Comparison of ENCODE assay signal across 8 mouse cellular contexts in genomic region chr11:50230481-50231304, GRCm38 (mm10). TPM values are rescaled to one million over a fixed set of nuclear protein-coding genes. Genes with fewer than 3 reads are reported as not detected.
DNase-seq lines count a peak whose midpoint lies in the region; ATAC-seq and TF ChIP-seq lines count a peak whose summit lies in the region.

No protein-coding gene starts in this region.

- WGBS in kidney, adult 2 months, result 63% methylated on average over 45 of the region's 45 CpGs
- WGBS in embryonic facial prominence, embryonic 13.5 days, result 28% methylated on average over 45 of the region's 45 CpGs

- no peak for TF ChIP-seq POLR2A in kidney, adult 2 months (IDR thresholded peaks at IDR 0.05; ENCODE audit: low read depth, low read length)

- peaks cover 31% of the 10 kb centered on the region for H3K4me1 ChIP-seq in kidney, adult 2 months (ENCODE audit: control insufficient read depth, insufficient read depth, low read length)
- peaks cover 45% of the 10 kb centered on the region for H3K4me1 ChIP-seq in embryonic facial prominence, embryonic 13.5 days

- no peaks in the 10 kb centered on the region for H3K27me3 ChIP-seq in kidney, adult 2 months (replicated peaks; ENCODE audit: control insufficient read depth, insufficient read depth, low read length)
- peaks cover 19% of the 10 kb centered on the region for H3K27me3 ChIP-seq in embryonic facial prominence, embryonic 13.5 days

- peaks cover 3% of the 10 kb centered on the region; the same call in 1 of the 2 replicates for H3K36me3 ChIP-seq in kidney, adult 2 months (ENCODE audit: control insufficient read depth, insufficient read depth, low read length)
- H3K36me3 ChIP-seq in embryonic facial prominence, embryonic 13.5 days, result peaks cover 46% of the 10 kb centered on the region

- H3K9me3 ChIP-seq in embryonic facial prominence, embryonic 13.5 days, result no peaks in the 10 kb centered on the region

- H3K4me3 ChIP-seq in kidney, adult 2 months (ENCODE audit: insufficient read depth, low read depth, low read length), result no peak overlapping the region
- H3K4me3 ChIP-seq in embryonic facial prominence, embryonic 13.5 days, result peak overlapping the region; percentile 25

- H3K4me2 ChIP-seq in embryonic facial prominence, embryonic 13.5 days, result peak overlapping the region; percentile 53

- DNase-seq in kidney, postnatal 10 days, result peak; percentile 36
- no peak for DNase-seq in kidney, adult 2 months
- peak; percentile 38 for DNase-seq in naive thymus-derived CD4-positive, alpha-beta T cell, adult 2 months (ENCODE audit: low read depth)
- no peak for DNase-seq in layer of hippocampus, adult 18-20 months (ENCODE audit: low spot score in 2 of 2)
- DNase-seq in spleen, postnatal 36 days (ENCODE audit: low spot score in 2 of 2), result no peak

- H3K27ac ChIP-seq in kidney, adult 2 months (ENCODE audit: insufficient read depth, low read depth, low read length), result no peak overlapping the region
- H3K27ac ChIP-seq in embryonic facial prominence, embryonic 13.5 days, result no peak overlapping the region

- ATAC-seq in embryonic facial prominence, embryonic 13.5 days (ENCODE audit: insufficient number of reproducible peaks, insufficient read depth, low FRiP score, low TSS enrichment, low read depth), result no peak
- ATAC-seq in inflammation-experienced regulatory T-cells, adult 6 months, result peak; percentile 13
- no peak for ATAC-seq in megakaryocyte progenitor cell, adult 5-6 weeks (replicated peaks; ENCODE audit: poor library complexity)

- peak overlapping the region; percentile 32; the same call in 1 of the 2 replicates for H3K9ac ChIP-seq in embryonic facial prominence, embryonic 13.5 days

- no peak for TF ChIP-seq CTCF in kidney, adult 2 months (conservative IDR thresholded peaks at IDR 0.05; ENCODE audit: insufficient read depth, insufficient read length, low read depth, low read length)

RNA-seq across cellular contexts. Expression of gene Ltc4s, which starts 7.7 kb away (rescaled TPM):
- 33.8 and 46.3 TPM in 2 replicates for polyA plus RNA-seq in kidney, adult 2 months (2012; rRNA removed)
- 1.7 and 1.8 TPM in 2 replicates for polyA plus RNA-seq in embryonic facial prominence, embryonic 13.5 days (2015; fragmentation: Nextera tagmentation; extraction: Ambion mirVana)
- polyA plus RNA-seq in inflammation-experienced regulatory T-cells, adult 6 months (2017; shearing (Covaris generic)), result not detected
- 0.74 and 1.1 TPM in 2 replicates for total RNA-seq in megakaryocyte progenitor cell, adult 5-6 weeks (2015)
- 1.4 TPM in 1 of 2 replicates, not detected in the other for total RNA-seq in megakaryocyte progenitor cell, adult 5-6 weeks (2017)
- 1 to 10 TPM; 6.8 to 7.1 TPM for total RNA-seq in layer of hippocampus, adult 18-20 months (2021)

RNA-seq across cellular contexts. Expression of gene Mgat4b, which starts 20.0 kb away (rescaled TPM):
- 85.4 and 105 TPM in 2 replicates for polyA plus RNA-seq in kidney, adult 2 months (2012; rRNA removed)
- polyA plus RNA-seq in embryonic facial prominence, embryonic 13.5 days (2015; fragmentation: Nextera tagmentation; extraction: Ambion mirVana), result 15.8 and 21.5 TPM in 2 replicates
- 1 to 10 TPM; 1.0 to 2.7 (median 1.3) TPM for polyA plus RNA-seq in inflammation-experienced regulatory T-cells, adult 6 months (2017; shearing (Covaris generic))
- total RNA-seq in megakaryocyte progenitor cell, adult 5-6 weeks (2015), result 17.4 and 18.9 TPM in 2 replicates
- total RNA-seq in megakaryocyte progenitor cell, adult 5-6 weeks (2017), result 10.8 and 16.2 TPM in 2 replicates
- total RNA-seq in layer of hippocampus, adult 18-20 months (2021), result 10 to 100 TPM; 80.7 to 84.1 TPM

RNA-seq across cellular contexts. Expression of gene Sqstm1, which starts 20.1 kb away (rescaled TPM):
- polyA plus RNA-seq in kidney, adult 2 months (2012; rRNA removed), result 337 and 344 TPM in 2 replicates
- polyA plus RNA-seq in embryonic facial prominence, embryonic 13.5 days (2015; fragmentation: Nextera tagmentation; extraction: Ambion mirVana), result 193 and 206 TPM in 2 replicates
- polyA plus RNA-seq in inflammation-experienced regulatory T-cells, adult 6 months (2017; shearing (Covaris generic)), result 10 to 100 TPM; 44.8 to 78.4 (median 66.5) TPM
- 42.7 and 49.3 TPM in 2 replicates for total RNA-seq in megakaryocyte progenitor cell, adult 5-6 weeks (2015)
- 207 and 220 TPM in 2 replicates for total RNA-seq in megakaryocyte progenitor cell, adult 5-6 weeks (2017)
- 100 to 1,000 TPM; 486 to 498 TPM for total RNA-seq in layer of hippocampus, adult 18-20 months (2021)

RNA-seq across cellular contexts. Expression of gene Mrnip, which starts 56.4 kb away (rescaled TPM):
- 21.0 and 21.1 TPM in 2 replicates for polyA plus RNA-seq in kidney, adult 2 months (2012; rRNA removed)
- polyA plus RNA-seq in embryonic facial prominence, embryonic 13.5 days (2015; fragmentation: Nextera tagmentation; extraction: Ambion mirVana), result 18.0 and 22.9 TPM in 2 replicates
- 10 to 100 TPM; 11.1 to 14.0 (median 12.5) TPM for polyA plus RNA-seq in inflammation-experienced regulatory T-cells, adult 6 months (2017; shearing (Covaris generic))
- 18.8 and 20.0 TPM in 2 replicates for total RNA-seq in megakaryocyte progenitor cell, adult 5-6 weeks (2015)
- 14.6 and 16.5 TPM in 2 replicates for total RNA-seq in megakaryocyte progenitor cell, adult 5-6 weeks (2017)
- 10 to 100 TPM; 14.1 to 15.7 TPM for total RNA-seq in layer of hippocampus, adult 18-20 months (2021)

Comparison
In these comparisons a context has a peak if more than half of its experiments do, and no peak if none do; other contexts are left out.
1. DNase-seq: peak in kidney, postnatal 10 days (single experiment) and naive thymus-derived CD4-positive, alpha-beta T cell, adult 2 months (single experiment); none in kidney, adult 2 months (single experiment), layer of hippocampus, adult 18-20 months (0 of 2) and spleen, postnatal 36 days (0 of 2).
2. RNA of gene Ltc4s, which starts 7.7 kb away (polyA plus RNA-seq): 33.8 to 46.3 TPM in kidney, adult 2 months; 1.7 to 1.8 TPM in embryonic facial prominence, embryonic 13.5 days and not detected in inflammation-experienced regulatory T-cells, adult 6 months; every median in the first group is over 10 times any median in the second.